Mouse (Mus musculus): ENCODE measurements around the gene Sez6l.

DNA sequence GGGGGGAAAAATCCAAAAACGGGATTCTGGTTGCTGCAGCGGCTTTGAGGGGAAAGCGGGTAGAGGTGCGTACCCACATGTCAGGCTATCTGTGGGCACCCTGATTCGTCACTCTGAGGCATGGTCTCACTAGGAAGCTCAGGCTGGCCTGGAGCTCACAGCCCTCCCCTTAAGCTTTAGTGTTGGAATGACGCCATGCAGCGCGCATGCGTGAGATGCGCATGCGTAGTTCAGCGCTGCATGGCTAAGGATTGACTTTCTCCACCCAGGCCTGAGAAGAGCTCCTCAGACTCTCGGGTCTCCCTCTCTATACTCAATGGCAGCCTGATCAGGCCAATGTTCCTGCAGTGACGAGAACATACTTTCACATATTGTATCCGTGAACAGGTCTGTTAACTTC, 24.2 kb downstream of the Sez6l start:
- no peak for TF ChIP-seq CTCF (IDR thresholded peaks at IDR 0.05; ENCODE audit: borderline replicate concordance, extremely low read depth, insufficient read depth, insufficient read length)
- no peak for TF ChIP-seq POLR2A (IDR thresholded peaks at IDR 0.05; ENCODE audit: borderline replicate concordance, extremely low read depth, insufficient read depth, insufficient read length, poor library complexity, severe bottlenecking)
